Mouse (Mus musculus): ENCODE data around the gene Taco1. TPM values are rescaled to one million over a fixed set of nuclear protein-coding genes. Genes with fewer than 3 reads are reported as not detected.
A peak's percentile ranks its signal among the peaks of the same experiment; 100 is the strongest.
"Not testable (repeated sequence)": the region's sequence is repeated elsewhere in the genome, so short reads cannot be mapped to it uniquely, and the experiment has no call there.

Gene Taco1
- total RNA-seq (2014; rRNA removed) (19.4 and 28.9 TPM in 2 replicates), polyA plus RNA-seq (2015; fragmentation: Nextera tagmentation; extraction: Ambion mirVana) (6.1 and 6.4 TPM in 2 replicates)

DNA sequence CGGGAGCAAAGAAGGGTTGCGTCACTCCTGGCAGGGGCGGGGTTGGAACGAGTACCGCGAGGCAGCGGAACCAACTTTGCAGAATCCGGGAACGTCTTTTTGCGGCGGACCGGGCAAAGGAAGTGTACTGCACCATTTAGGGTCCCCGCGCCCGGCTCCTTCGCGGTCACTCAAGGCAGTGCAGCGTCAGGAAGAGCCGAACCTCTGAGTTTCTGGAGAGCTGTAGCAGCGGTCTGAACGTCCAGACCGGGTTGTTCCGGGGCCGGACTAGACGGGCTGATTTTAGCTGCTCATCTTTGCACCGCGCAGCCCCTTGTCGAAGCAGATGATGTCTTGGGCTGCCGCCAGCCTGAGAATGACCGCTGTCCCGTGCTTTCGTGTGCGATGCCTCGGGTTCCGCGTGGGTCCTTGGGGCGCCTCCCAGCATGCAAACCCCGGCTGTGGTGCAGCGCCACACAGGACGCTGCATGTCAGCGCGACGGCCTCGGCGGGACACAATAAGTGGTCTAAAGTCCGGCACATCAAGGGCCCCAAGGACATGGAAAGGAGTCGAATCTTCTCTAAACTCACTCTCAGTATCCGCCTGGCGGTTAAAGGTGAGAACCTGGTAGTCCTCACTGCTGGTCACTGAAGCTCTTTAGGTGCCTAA, at the start of gene Taco1:
Gene Taco1, plus strand, starts transcription at position 139 of the 649 bp plus-strand sequence.
- ATAC-seq: peak; percentile 96

DNA sequence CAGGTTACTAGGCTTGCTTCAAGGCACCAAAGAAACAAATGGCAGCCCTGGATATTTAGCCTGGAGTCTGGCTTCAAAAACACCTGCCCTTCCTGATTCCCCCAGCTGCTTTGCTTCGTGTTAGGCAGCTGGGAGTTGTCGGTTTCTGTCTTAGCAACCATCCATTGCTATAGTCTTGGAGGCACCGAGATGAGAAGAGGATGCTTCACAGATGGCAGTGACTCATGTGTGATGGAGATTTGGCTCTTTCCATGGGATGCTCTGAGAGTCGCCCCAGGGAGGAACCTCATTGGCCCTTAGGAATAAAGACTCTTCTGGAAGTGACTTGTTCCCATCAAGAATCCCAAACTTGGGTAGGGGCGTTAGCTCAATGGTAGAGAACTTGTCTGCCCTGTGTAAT, 49.4 kb upstream of the Taco1 start:
- WGBS: 75% methylated on average over 5 of the region's 5 CpGs
- no peak overlapping the region for H3K27ac ChIP-seq

More for the DNA sequence above, at the start of gene Taco1:
- peak; percentile 70 for TF ChIP-seq CTCF (IDR thresholded peaks at IDR 0.05; ENCODE audit: low read depth)
- Histone ChIP-seq H3K27me3 (ENCODE audit: insufficient read depth, low read length) (no peaks in the 10 kb centered on the region), H3K36me3 (ENCODE audit: insufficient read depth, low read length) (no peaks in the 10 kb centered on the region), H3K4me2 (ENCODE audit: low read depth, low read length) (peak within 1 kb of the TSS; percentile 86), H3K4me3 (ENCODE audit: low read length) (peak within 1 kb of the TSS; percentile 55), H3K9ac (replicated peaks; ENCODE audit: low read length) (peak within 1 kb of the TSS; percentile 69), H3K27ac (peak within 1 kb of the TSS; percentile 87), H3K9me3 (ENCODE audit: low read length) (no peaks in the 10 kb centered on the region), H3K4me1 (ENCODE audit: insufficient read depth, low read length) (no peaks in the 10 kb centered on the region; the same call in 1 of the 2 replicates)
- WGBS: under 1% methylated on average over 49 of the region's 49 CpGs
- DNase-seq (ENCODE audit: low spot score): peak; percentile 98

DNA sequence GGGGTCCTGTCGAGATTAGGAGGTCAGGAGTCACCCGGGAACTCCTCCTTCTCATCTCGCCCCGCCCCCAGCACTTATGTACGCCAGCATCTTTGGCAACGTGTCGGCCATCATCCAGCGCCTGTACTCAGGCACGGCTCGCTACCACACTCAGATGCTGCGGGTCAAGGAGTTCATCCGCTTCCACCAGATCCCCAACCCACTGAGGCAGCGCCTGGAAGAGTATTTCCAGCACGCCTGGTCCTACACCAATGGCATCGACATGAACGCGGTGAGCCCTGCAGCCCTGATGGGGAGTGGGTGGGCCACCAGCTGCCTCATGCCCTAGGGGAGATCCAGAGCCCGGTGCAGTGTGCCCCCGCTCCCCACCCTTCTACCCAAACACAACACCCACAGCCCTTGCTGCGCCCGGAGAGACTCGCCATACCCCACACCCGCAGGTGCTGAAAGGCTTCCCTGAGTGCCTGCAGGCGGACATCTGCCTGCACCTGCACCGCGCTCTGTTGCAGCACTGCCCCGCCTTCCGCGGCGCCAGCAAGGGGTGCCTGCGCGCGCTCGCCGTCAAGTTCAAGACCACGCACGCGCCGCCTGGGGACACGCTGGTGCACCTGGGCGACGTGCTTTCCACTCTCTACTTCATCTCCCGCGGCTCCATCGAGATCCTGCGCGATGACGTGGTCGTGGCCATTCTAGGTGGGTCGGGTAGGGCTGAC, 45.7 kb upstream of the Taco1 start:
- ATAC-seq (peak; percentile 86), DNase-seq (ENCODE audit: low spot score) (peak; percentile 73)
- WGBS: under 1% methylated on average over 48 of the region's 50 CpGs
- Histone ChIP-seq H3K27me3 (ENCODE audit: insufficient read depth, low read length) (no peaks in the 10 kb centered on the region), H3K9me3 (ENCODE audit: low read length) (no peaks in the 10 kb centered on the region), H3K4me2 (ENCODE audit: low read depth, low read length) (peak overlapping the region; percentile 72), H3K27ac (peak overlapping the region; percentile 80), H3K9ac (replicated peaks; ENCODE audit: low read length) (peak overlapping the region; percentile 67), H3K4me3 (ENCODE audit: low read length) (peak overlapping the region; percentile 49), H3K36me3 (ENCODE audit: insufficient read depth, low read length) (no peaks in the 10 kb centered on the region), H3K4me1 (ENCODE audit: insufficient read depth, low read length) (0 out of 2 replicates have a peak, but pooled peaks cover 6% of the 10 kb centered on the region)
- TF ChIP-seq CTCF (IDR thresholded peaks at IDR 0.05; ENCODE audit: low read depth): no peak

More for the DNA sequence above, 49.4 kb upstream of the Taco1 start:
- no peaks in the 10 kb centered on the region for H3K27me3 ChIP-seq (ENCODE audit: insufficient read depth, low read length)
- ATAC-seq (no peak), DNase-seq (ENCODE audit: low spot score) (no peak)
- H3K36me3 ChIP-seq (ENCODE audit: insufficient read depth, low read length): no peaks in the 10 kb centered on the region
- TF ChIP-seq CTCF (IDR thresholded peaks at IDR 0.05; ENCODE audit: low read depth): no peak
- no peaks in the 10 kb centered on the region for H3K9me3 ChIP-seq (ENCODE audit: low read length)
- H3K4me1 ChIP-seq (ENCODE audit: insufficient read depth, low read length): peaks cover 14% of the 10 kb centered on the region
- no peak overlapping the region for H3K4me2 ChIP-seq (ENCODE audit: low read depth, low read length)
- no peak overlapping the region for H3K4me3 ChIP-seq (ENCODE audit: low read length)
- H3K9ac ChIP-seq (replicated peaks; ENCODE audit: low read length): no peak overlapping the region

DNA sequence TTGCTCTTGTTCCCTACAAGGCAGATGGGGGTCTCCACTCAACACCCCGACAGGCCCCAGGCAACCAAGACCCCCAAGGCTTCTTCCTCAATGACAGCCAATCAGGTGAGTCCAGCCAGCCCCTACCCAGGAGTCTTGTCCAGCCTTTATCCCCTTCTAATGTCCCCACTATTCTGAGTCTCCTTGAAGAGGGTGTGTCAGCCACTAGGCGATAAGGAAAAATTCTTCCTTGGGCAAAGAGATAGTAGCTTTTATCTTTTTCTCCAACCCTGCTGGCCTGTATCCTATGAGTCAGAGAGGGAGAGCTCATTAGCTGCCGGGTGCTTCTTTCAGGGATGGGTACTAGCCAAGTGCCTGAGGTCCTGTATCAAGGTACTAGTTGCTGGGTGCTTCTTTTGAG, 40.1 kb upstream of the Taco1 start:
- Histone ChIP-seq H3K4me2 (ENCODE audit: low read depth, low read length) (no peak overlapping the region), H3K27me3 (ENCODE audit: insufficient read depth, low read length) (no peaks in the 10 kb centered on the region), H3K4me3 (ENCODE audit: low read length) (no peak overlapping the region), H3K9ac (replicated peaks; ENCODE audit: low read length) (no peak overlapping the region), H3K9me3 (ENCODE audit: low read length) (no peaks in the 10 kb centered on the region), H3K36me3 (ENCODE audit: insufficient read depth, low read length) (no peaks in the 10 kb centered on the region), H3K27ac (no peak overlapping the region), H3K4me1 (ENCODE audit: insufficient read depth, low read length) (0 out of 2 replicates have a peak, but pooled peaks cover 4% of the 10 kb centered on the region)
- TF ChIP-seq CTCF (IDR thresholded peaks at IDR 0.05; ENCODE audit: low read depth): no peak
- ATAC-seq (no peak), DNase-seq (ENCODE audit: low spot score) (no peak)
- WGBS: 86% methylated on average over 3 of the region's 3 CpGs

DNA sequence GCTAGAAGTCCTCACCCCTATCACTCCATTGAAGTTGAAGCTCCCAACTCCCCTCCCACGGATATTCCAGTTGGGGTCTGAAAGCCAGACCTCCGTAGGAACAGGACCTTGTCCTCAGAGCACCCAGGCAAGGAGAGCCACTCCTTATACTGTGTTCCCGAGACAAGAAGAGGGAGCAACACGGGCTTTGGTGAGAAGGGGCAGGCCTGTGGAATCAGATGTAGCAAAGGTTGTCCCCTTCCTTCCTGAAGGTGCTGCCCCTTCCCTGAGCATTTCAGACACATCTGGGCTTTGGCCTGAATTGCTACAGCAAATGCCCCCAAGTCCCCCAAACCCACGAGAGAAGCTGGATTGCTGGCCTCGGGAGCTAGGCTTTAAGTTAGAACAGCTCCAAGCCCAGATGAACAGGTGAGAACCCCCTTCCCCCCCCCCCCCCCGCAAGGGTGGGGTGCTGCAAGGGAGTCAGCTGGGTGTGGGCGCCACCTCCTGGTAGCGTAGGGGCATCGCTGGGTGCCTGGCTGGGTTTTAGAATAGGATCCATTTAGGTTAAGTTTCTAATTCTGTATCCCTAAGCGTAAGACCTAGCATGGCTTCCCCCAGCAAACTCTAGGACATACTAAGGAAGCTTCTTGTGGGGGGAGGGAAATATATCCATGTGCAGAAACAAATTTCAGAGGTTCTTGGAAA, 39.3 kb upstream of the Taco1 start:
- Histone ChIP-seq H3K27ac (no peak overlapping the region), H3K9ac (replicated peaks; ENCODE audit: low read length) (no peak overlapping the region), H3K4me2 (ENCODE audit: low read depth, low read length) (no peak overlapping the region), H3K27me3 (ENCODE audit: insufficient read depth, low read length) (no peaks in the 10 kb centered on the region), H3K4me1 (ENCODE audit: insufficient read depth, low read length) (no peaks in the 10 kb centered on the region), H3K4me3 (ENCODE audit: low read length) (no peak overlapping the region), H3K9me3 (ENCODE audit: low read length) (no peaks in the 10 kb centered on the region), H3K36me3 (ENCODE audit: insufficient read depth, low read length) (no peaks in the 10 kb centered on the region)
- ATAC-seq (peak; percentile 45; the same call in 1 of the 2 replicates), DNase-seq (ENCODE audit: low spot score) (peak; percentile 67)
- WGBS: 40% methylated on average over 11 of the region's 11 CpGs
- peak; percentile 86 for TF ChIP-seq CTCF (IDR thresholded peaks at IDR 0.05; ENCODE audit: low read depth)

DNA sequence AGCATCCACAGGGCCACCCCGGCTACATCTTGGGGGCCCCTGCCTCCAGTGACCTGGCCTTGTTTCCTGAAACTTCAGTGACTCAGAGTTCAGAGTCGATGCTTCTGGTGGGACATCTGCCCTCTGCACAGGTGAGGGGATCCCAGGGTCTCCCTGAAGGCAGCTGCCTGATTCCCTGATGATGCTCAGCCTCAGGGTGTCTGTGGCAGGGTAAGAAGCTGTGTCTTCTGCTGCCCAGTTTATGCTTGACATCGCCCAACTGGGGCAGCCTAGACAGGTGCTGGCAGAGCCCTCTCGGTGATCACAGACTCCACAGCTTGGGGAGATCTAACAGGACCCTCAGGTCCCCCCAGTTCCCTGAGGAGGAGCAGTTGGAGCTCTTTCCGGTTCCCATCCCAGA, 38.3 kb upstream of the Taco1 start:
- Histone ChIP-seq H3K27ac (no peak overlapping the region), H3K9ac (replicated peaks; ENCODE audit: low read length) (no peak overlapping the region), H3K4me3 (ENCODE audit: low read length) (no peak overlapping the region), H3K4me2 (ENCODE audit: low read depth, low read length) (no peak overlapping the region), H3K27me3 (ENCODE audit: insufficient read depth, low read length) (no peaks in the 10 kb centered on the region), H3K4me1 (ENCODE audit: insufficient read depth, low read length) (no peaks in the 10 kb centered on the region), H3K36me3 (ENCODE audit: insufficient read depth, low read length) (no peaks in the 10 kb centered on the region), H3K9me3 (ENCODE audit: low read length) (no peaks in the 10 kb centered on the region)
- 0 out of 2 replicates have a peak, but pooled peaks have one; percentile 18 for ATAC-seq
- TF ChIP-seq CTCF (IDR thresholded peaks at IDR 0.05; ENCODE audit: low read depth): no peak
- 87% methylated on average over 5 of the region's 5 CpGs for WGBS
- DNase-seq (ENCODE audit: low spot score): no peak

DNA sequence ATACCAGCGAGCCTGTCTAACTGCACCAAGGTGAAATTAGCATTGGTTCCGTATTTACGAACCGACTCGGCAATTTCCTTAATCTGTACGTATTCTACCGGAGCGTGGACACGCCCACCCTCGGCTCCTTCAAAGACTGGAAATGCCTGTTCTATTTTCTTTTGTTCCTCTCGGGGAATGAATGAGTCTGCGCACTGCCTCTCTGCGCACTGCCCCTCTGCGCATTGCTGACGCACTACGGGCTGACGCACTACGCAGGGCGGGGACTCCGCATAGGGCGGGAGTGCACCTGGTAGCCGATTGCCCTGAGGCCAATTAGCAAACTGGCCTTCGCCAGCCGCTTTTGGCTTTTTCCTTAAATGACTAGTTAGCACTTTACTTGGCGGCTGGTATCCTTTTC, 33.8 kb upstream of the Taco1 start:
- not testable (repeated sequence) for H3K27me3 ChIP-seq (ENCODE audit: insufficient read depth, low read length); H3K36me3 ChIP-seq (ENCODE audit: insufficient read depth, low read length); DNase-seq (ENCODE audit: low spot score); H3K27ac ChIP-seq; H3K4me2 ChIP-seq (ENCODE audit: low read depth, low read length); H3K9me3 ChIP-seq (ENCODE audit: low read length); H3K9ac ChIP-seq (replicated peaks; ENCODE audit: low read length); ATAC-seq; H3K4me1 ChIP-seq (ENCODE audit: insufficient read depth, low read length)
- WGBS: 36% methylated on average over 7 of the region's 25 CpGs
- H3K4me3 ChIP-seq (ENCODE audit: low read length): peak overlapping the region; percentile 22; the same call in 1 of the 2 replicates

Measured in hindbrain, postnatal 0 days (tissue).